Mouse (Mus musculus): ENCODE measurements around the gene Parva. TPM values are rescaled to one million over a fixed set of nuclear protein-coding genes. Genes with fewer than 3 reads are reported as not detected.

Parva gene
- polyA plus RNA-seq, 1 experiment from 2014 or later, result 18.4 TPM

- Histone ChIP-seq H3K9me3 (ENCODE audit: control insufficient read depth, low read length) (no peaks in the 10 kb centered on the region), H3K9ac (replicated peaks; ENCODE audit: low read depth, low read length) (no peak overlapping the region), H3K4me1 (ENCODE audit: control insufficient read depth, insufficient read depth, low read length) (peaks cover 12% of the 10 kb centered on the region; the same call in 1 of the 2 replicates), H3K27ac (ENCODE audit: low read depth, low read length) (no peak overlapping the region), H3K4me2 (ENCODE audit: low read depth, low read length) (no peak overlapping the region), H3K27me3 (ENCODE audit: control insufficient read depth, insufficient read depth, low read length) (no peaks in the 10 kb centered on the region), H3K4me3 (ENCODE audit: low read depth, low read length) (no peak overlapping the region), H3K36me3 (ENCODE audit: control insufficient read depth, insufficient read depth, low read length) (no peaks in the 10 kb centered on the region)
- ATAC-seq (ENCODE audit: low read depth), result 0 out of 2 replicates have a peak, but pooled peaks have one; percentile 21
- WGBS, result 13% methylated on average over 9 of the region's 9 CpGs
Observed at GRCm38 (mm10) chr7:112444985-112445367, 17.7 kb downstream of the Parva start.

GRCm38 (mm10) chr7:112446498-112446897 lies 19.2 kb downstream of the Parva start:
- H3K4me1 ChIP-seq (ENCODE audit: control insufficient read depth, insufficient read depth, low read length), result peaks cover 12% of the 10 kb centered on the region; the same call in 1 of the 2 replicates

GRCm38 (mm10) chr7:112449954-112450700 lies 22.8 kb downstream of the Parva start:
- Histone ChIP-seq H3K9ac (replicated peaks; ENCODE audit: low read depth, low read length) (no peak overlapping the region), H3K4me3 (ENCODE audit: low read depth, low read length) (no peak overlapping the region), H3K4me2 (ENCODE audit: low read depth, low read length) (no peak overlapping the region), H3K27ac (ENCODE audit: low read depth, low read length) (no peak overlapping the region), H3K4me1 (ENCODE audit: control insufficient read depth, insufficient read depth, low read length) (0 out of 2 replicates have a peak, but pooled peaks cover under 1% of the 10 kb centered on the region), H3K27me3 (ENCODE audit: control insufficient read depth, insufficient read depth, low read length) (no peaks in the 10 kb centered on the region), H3K36me3 (ENCODE audit: control insufficient read depth, insufficient read depth, low read length) (no peaks in the 10 kb centered on the region), H3K9me3 (ENCODE audit: control insufficient read depth, low read length) (no peaks in the 10 kb centered on the region)
- 90% methylated on average over 8 of the region's 8 CpGs for WGBS
- ATAC-seq (ENCODE audit: low read depth), result no peak

More at GRCm38 (mm10) chr7:112446498-112446897, 19.2 kb downstream of the Parva start:
- no peak overlapping the region for H3K9ac ChIP-seq (replicated peaks; ENCODE audit: low read depth, low read length)
- H3K36me3 ChIP-seq (ENCODE audit: control insufficient read depth, insufficient read depth, low read length), result no peaks in the 10 kb centered on the region
- no peak overlapping the region for H3K27ac ChIP-seq (ENCODE audit: low read depth, low read length)
- ATAC-seq (ENCODE audit: low read depth), result no peak
- 91% methylated on average over 4 of the region's 4 CpGs for WGBS
- no peak overlapping the region for H3K4me2 ChIP-seq (ENCODE audit: low read depth, low read length)
- no peaks in the 10 kb centered on the region for H3K27me3 ChIP-seq (ENCODE audit: control insufficient read depth, insufficient read depth, low read length)
- H3K4me3 ChIP-seq (ENCODE audit: low read depth, low read length), result no peak overlapping the region
- H3K9me3 ChIP-seq (ENCODE audit: control insufficient read depth, low read length), result no peaks in the 10 kb centered on the region

- no peak overlapping the region for H3K27ac ChIP-seq (ENCODE audit: low read depth, low read length)
- no peak for ATAC-seq (ENCODE audit: low read depth)
- no peaks in the 10 kb centered on the region for H3K9me3 ChIP-seq (ENCODE audit: control insufficient read depth, low read length)
- no peaks in the 10 kb centered on the region for H3K4me1 ChIP-seq (ENCODE audit: control insufficient read depth, insufficient read depth, low read length)
- H3K9ac ChIP-seq (replicated peaks; ENCODE audit: low read depth, low read length), result no peak overlapping the region
- no peak overlapping the region for H3K4me2 ChIP-seq (ENCODE audit: low read depth, low read length)
- 37% methylated on average over 5 of the region's 5 CpGs for WGBS
- H3K36me3 ChIP-seq (ENCODE audit: control insufficient read depth, insufficient read depth, low read length), result no peaks in the 10 kb centered on the region
- no peak overlapping the region for H3K4me3 ChIP-seq (ENCODE audit: low read depth, low read length)
- no peaks in the 10 kb centered on the region for H3K27me3 ChIP-seq (ENCODE audit: control insufficient read depth, insufficient read depth, low read length)
Observed at GRCm38 (mm10) chr7:112452471-112452870, 25.2 kb downstream of the Parva start.

GRCm38 (mm10) chr7:112453805-112454214 lies 26.5 kb downstream of the Parva start:
- Histone ChIP-seq H3K4me2 (ENCODE audit: low read depth, low read length) (no peak overlapping the region), H3K36me3 (ENCODE audit: control insufficient read depth, insufficient read depth, low read length) (no peaks in the 10 kb centered on the region), H3K4me3 (ENCODE audit: low read depth, low read length) (no peak overlapping the region), H3K4me1 (ENCODE audit: control insufficient read depth, insufficient read depth, low read length) (no peaks in the 10 kb centered on the region), H3K27ac (ENCODE audit: low read depth, low read length) (no peak overlapping the region), H3K27me3 (ENCODE audit: control insufficient read depth, insufficient read depth, low read length) (no peaks in the 10 kb centered on the region), H3K9ac (replicated peaks; ENCODE audit: low read depth, low read length) (no peak overlapping the region), H3K9me3 (ENCODE audit: control insufficient read depth, low read length) (no peaks in the 10 kb centered on the region)
- 13% methylated on average over 3 of the region's 3 CpGs for WGBS
- ATAC-seq (ENCODE audit: low read depth), result no peak

GRCm38 (mm10) chr7:112454380-112454779 lies 27.1 kb downstream of the Parva start:
- ATAC-seq (ENCODE audit: low read depth), result no peak
- Histone ChIP-seq H3K27me3 (ENCODE audit: control insufficient read depth, insufficient read depth, low read length) (no peaks in the 10 kb centered on the region), H3K4me2 (ENCODE audit: low read depth, low read length) (no peak overlapping the region), H3K9me3 (ENCODE audit: control insufficient read depth, low read length) (no peaks in the 10 kb centered on the region), H3K4me3 (ENCODE audit: low read depth, low read length) (no peak overlapping the region), H3K27ac (ENCODE audit: low read depth, low read length) (no peak overlapping the region), H3K4me1 (ENCODE audit: control insufficient read depth, insufficient read depth, low read length) (no peaks in the 10 kb centered on the region), H3K36me3 (ENCODE audit: control insufficient read depth, insufficient read depth, low read length) (no peaks in the 10 kb centered on the region), H3K9ac (replicated peaks; ENCODE audit: low read depth, low read length) (no peak overlapping the region)
- WGBS, result 71% methylated on average over 6 of the region's 6 CpGs

GRCm38 (mm10) chr7:112454951-112455350 lies 27.6 kb downstream of the Parva start:
- 94% methylated on average over 2 of the region's 2 CpGs for WGBS
- no peaks in the 10 kb centered on the region for H3K9me3 ChIP-seq (ENCODE audit: control insufficient read depth, low read length)
- no peak for ATAC-seq (ENCODE audit: low read depth)
- no peak overlapping the region for H3K4me3 ChIP-seq (ENCODE audit: low read depth, low read length)
- H3K4me1 ChIP-seq (ENCODE audit: control insufficient read depth, insufficient read depth, low read length), result no peaks in the 10 kb centered on the region
- no peak overlapping the region for H3K9ac ChIP-seq (replicated peaks; ENCODE audit: low read depth, low read length)
- H3K27ac ChIP-seq (ENCODE audit: low read depth, low read length), result no peak overlapping the region
- H3K4me2 ChIP-seq (ENCODE audit: low read depth, low read length), result no peak overlapping the region
- no peaks in the 10 kb centered on the region for H3K36me3 ChIP-seq (ENCODE audit: control insufficient read depth, insufficient read depth, low read length)
- no peaks in the 10 kb centered on the region for H3K27me3 ChIP-seq (ENCODE audit: control insufficient read depth, insufficient read depth, low read length)

- H3K9ac ChIP-seq (replicated peaks; ENCODE audit: low read depth, low read length), result no peak overlapping the region
- no peak overlapping the region for H3K27ac ChIP-seq (ENCODE audit: low read depth, low read length)
- no peaks in the 10 kb centered on the region for H3K36me3 ChIP-seq (ENCODE audit: control insufficient read depth, insufficient read depth, low read length)
- H3K4me2 ChIP-seq (ENCODE audit: low read depth, low read length), result no peak overlapping the region
- H3K4me1 ChIP-seq (ENCODE audit: control insufficient read depth, insufficient read depth, low read length), result no peaks in the 10 kb centered on the region
- no peaks in the 10 kb centered on the region for H3K27me3 ChIP-seq (ENCODE audit: control insufficient read depth, insufficient read depth, low read length)
- no peak overlapping the region for H3K4me3 ChIP-seq (ENCODE audit: low read depth, low read length)
- H3K9me3 ChIP-seq (ENCODE audit: control insufficient read depth, low read length), result no peaks in the 10 kb centered on the region
- ATAC-seq (ENCODE audit: low read depth), result no peak
- whole genome bisulfite sequencing, result 82% methylated on average over 5 of the region's 5 CpGs
Observed at GRCm38 (mm10) chr7:112455566-112456110, 28.3 kb downstream of the Parva start.

GRCm38 (mm10) chr7:112457373-112457772 lies 30.1 kb downstream of the Parva start:
- no peak overlapping the region for H3K4me3 ChIP-seq (ENCODE audit: low read depth, low read length)
- no peak overlapping the region for H3K9ac ChIP-seq (replicated peaks; ENCODE audit: low read depth, low read length)
- no peaks in the 10 kb centered on the region for H3K27me3 ChIP-seq (ENCODE audit: control insufficient read depth, insufficient read depth, low read length)
- no peak overlapping the region for H3K27ac ChIP-seq (ENCODE audit: low read depth, low read length)
- 92% methylated on average over 4 of the region's 4 CpGs for WGBS
- no peaks in the 10 kb centered on the region for H3K4me1 ChIP-seq (ENCODE audit: control insufficient read depth, insufficient read depth, low read length)
- no peak for ATAC-seq (ENCODE audit: low read depth)
- no peak overlapping the region for H3K4me2 ChIP-seq (ENCODE audit: low read depth, low read length)
- no peaks in the 10 kb centered on the region for H3K9me3 ChIP-seq (ENCODE audit: control insufficient read depth, low read length)
- H3K36me3 ChIP-seq (ENCODE audit: control insufficient read depth, insufficient read depth, low read length), result no peaks in the 10 kb centered on the region
